Mouse (Mus musculus) liver, embryonic 14.5 days (tissue): ENCODE measurements around the gene S100a10.

Source experiments
- CTCF ChIP-seq: IDR thresholded peaks from 2 replicates; pipeline ENCODE4 v1.5.1; 2016; ENCODE audit warnings: antibody characterized with exemption, low read depth, control low read depth
- EP300 ChIP-seq: IDR thresholded peaks from 2 replicates; pipeline ENCODE4 v1.6.1; 2016; ENCODE audit warnings: antibody characterized with exemption, low read depth

- no peak for TF ChIP-seq EP300
- no peak for TF ChIP-seq CTCF
These were observed 5.1 kb downstream of the S100a10 start for GRCm38 (mm10) chr3:93559961-93560360.
